Mouse (Mus musculus): ENCODE results near the gene Nf1.
"Not testable (repeated sequence)": the region's sequence is repeated elsewhere in the genome, so short reads cannot be mapped to it uniquely, and the experiment has no call there.

The Nf1 gene

GRCm38 (mm10) chr11:79339234-79339807 lies at the start of gene Nf1:
Gene Nf1, plus strand, starts transcription at chr11:79339693.
- peak; percentile 94 for DNase-seq (ENCODE audit: low spot score)

GRCm38 (mm10) chr11:79290473-79290872 lies 49.0 kb upstream of the Nf1 start:
- peak; percentile 61 for DNase-seq (ENCODE audit: low spot score)

DNA sequence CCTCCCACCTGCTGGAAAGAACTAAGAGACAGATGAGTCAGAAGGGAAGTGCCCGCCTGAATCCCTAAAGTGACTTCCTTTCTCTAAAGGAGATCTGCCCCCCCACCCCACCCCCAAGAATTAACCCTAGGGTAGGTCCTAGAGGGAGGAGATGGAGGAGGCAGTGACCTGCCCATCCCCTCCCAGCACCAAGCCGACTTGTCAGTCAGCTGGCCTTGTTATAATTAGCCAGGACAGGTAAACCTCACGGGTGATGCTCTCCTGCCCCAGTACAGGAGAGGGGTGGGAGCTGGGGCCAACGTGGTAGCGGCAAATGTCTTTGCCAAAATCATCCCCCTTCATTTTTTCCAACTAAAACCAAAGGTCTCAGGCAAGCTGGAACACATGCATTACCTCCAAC lies 47.8 kb upstream of the Nf1 start:
- no peak for DNase-seq (ENCODE audit: low spot score)

DNA sequence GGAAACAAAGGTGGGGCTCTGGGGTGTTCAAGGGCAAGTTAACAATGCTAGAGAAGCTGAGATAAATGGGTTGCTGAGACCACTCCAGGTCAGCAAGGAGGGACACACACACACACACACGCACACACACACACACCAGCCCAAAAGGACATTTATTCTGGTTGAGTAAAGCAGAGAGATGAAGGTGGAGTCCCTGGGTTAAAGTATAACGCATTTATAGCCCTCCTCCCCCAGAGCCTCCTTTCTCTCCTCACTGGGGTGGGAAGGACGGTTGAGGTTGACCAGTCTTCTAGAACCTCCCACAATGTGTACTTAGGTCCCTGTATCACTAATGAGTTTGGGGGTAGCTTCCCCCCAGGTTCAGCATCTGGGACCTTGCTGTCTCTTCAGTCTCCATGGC lies 47.4 kb upstream of the Nf1 start:
- no peak for DNase-seq (ENCODE audit: low spot score)

DNA sequence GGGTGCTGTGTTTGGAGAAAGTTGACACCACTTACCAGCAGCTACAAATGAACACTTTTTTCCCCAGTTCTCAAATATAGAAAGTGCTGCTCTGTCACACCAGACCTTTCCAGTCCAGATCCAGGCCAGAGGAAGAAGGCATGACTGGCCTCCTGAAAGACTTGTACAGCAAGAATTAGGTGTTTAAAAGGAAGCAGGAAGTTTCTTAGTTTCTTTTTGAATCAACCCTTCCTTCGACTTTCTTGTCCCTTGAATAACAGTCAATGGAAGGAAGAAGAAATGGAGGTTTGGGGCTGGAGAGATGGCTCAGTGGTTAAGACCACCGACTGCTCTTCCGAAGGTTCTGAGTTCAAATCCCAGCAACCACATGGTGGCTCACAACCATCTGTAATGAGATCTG lies 46.5 kb upstream of the Nf1 start:
- no peak for DNase-seq (ENCODE audit: low spot score)

DNA sequence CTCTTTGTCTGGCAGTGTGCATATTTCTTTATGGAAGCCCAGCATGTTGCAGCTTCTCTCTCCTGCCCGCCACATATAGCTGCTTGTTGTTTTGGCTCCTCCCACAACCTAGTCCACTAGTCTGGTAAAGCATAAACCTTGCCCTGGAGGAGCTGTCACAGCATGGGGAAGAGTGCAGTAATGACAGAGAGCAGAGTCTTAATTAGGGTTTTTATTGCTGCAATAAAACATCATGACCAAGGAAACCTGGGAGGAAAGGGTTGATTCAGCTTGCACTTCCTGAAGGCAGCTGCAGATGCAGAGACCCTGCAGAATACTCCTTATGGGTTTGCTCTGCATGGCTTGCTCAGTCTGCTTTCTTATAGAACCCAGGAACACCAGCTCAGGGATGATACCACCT lies 45.5 kb upstream of the Nf1 start:
- DNase-seq (ENCODE audit: low spot score) = no peak

GRCm38 (mm10) chr11:79296167-79296566 lies 43.3 kb upstream of the Nf1 start:
- peak; percentile 14 for DNase-seq (ENCODE audit: low spot score)

DNA sequence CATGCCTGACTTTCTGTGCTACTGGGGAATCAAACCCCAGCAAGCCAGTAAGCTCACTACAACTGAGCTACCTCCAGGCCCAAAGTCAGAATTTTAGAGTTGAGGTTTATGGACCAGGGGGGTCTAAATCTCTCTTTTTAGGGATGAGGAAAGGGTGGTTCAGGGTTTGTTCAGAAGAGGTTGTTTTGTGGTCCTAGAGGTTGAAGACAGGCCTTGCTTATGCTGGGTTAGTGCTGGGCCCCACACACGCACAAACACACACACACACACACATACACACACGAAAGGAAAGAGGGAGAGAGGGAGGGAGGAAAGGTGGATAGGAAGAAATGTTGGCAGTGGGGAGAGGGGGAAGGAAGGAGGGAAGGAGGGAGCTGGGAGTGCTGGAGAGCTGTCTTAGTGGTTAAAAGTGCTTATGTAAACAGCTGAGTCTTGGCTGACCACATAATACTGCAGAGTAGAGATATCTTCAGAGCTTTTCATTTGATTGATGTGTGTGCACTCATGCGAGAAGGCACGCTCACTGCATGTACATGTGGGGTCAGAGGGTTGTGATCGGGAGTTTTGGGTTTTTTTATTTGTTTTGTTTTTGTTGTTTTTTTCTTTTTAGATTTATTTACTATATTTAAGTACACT lies 42.5 kb upstream of the Nf1 start, which contains the start of gene Gm9964:
Gene Gm9964, minus strand, starts transcription at position 51 of the 636 bp plus-strand sequence.
- DNase-seq (ENCODE audit: low spot score) = no peak

DNA sequence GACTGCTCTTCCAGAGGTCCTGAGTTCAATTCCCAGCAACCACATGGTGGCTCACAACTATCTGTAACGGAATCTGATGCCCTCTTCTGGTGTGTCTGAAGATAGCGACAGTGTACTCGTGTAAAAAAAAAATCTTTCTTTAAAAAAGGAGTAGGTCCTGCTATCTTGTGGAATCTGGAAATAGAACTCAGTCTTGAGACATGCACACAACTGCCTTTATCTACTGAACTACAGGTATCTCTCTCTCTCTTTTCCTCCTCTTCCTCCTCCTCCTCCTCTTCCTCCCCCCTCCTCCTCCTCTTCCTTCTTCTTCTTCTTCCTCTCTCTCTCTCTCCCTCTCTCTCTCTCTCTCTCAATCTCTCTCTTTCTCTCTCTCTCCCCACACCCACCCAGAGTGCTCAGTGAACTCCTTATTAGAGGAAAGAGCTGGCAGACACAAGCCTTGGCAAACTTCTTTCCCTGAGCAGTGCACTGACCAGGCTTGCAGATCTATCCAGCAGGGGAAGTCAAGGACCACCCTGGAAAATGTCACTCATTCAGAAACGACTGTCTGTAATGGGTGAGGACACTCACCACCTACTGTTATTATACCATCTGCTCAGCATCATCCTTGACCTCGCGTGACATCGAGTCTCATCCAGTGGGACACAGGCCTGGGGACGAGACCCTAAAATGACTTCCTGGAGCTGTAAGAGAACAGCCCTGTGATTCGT lies 39.6 kb upstream of the Nf1 start:
- no peak for DNase-seq (ENCODE audit: low spot score)

- DNase-seq (ENCODE audit: low spot score) = no peak
Measured at GRCm38 (mm10) chr11:79303109-79303508, 36.4 kb upstream of the Nf1 start.

DNA sequence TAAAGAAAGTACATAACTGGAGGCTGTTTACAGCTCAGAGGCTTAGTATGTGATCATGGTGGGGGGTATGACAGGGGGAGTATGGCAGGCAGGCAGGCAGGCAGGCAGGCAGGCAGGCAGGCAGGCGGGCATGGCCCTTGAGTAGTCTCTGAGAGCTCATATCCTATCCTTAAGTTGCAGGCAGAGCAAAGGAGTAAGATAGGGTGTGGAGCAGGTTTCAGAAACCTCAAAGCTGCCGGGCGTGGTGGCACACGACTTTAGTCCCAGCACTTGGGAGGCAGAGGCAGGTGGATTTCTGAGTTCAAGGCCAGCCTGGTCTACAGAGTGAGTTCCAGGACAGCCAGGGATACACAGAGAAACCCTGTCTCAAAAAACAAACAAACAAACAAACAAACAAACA lies 35.2 kb upstream of the Nf1 start:
- not testable (repeated sequence) for DNase-seq (ENCODE audit: low spot score)

DNA sequence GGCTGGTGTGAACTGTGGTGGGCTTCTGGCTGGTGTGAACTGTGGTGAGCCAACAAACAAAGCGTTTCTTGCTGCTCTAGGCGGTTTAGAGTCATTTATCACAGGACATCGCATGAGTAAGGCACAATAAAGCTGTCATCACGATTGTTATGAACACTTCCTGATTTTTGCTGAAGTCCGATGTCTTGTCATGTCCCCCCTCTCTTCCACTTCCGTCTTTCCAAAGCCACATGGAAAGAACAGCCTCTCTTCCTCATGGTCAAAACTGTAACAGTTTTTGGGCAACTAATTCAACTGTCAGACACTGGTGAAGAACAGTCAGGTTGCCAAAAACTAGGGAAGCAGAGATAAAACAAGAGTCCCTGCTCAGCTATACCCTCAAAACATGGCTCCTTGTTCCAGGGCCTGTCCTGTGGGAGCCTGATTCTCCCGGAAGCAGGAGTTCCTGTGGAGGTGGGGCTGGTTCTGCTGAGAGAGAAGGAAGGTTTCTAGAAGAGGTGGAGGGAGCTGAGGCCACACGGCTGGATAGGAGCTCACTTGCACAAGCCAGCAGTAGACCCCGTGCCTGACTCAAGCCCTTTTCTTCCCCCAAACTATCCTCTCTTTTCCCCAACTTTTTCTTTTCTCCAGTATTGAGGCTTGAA lies 33.7 kb upstream of the Nf1 start:
- peak; percentile 33 for DNase-seq (ENCODE audit: low spot score)

DNA sequence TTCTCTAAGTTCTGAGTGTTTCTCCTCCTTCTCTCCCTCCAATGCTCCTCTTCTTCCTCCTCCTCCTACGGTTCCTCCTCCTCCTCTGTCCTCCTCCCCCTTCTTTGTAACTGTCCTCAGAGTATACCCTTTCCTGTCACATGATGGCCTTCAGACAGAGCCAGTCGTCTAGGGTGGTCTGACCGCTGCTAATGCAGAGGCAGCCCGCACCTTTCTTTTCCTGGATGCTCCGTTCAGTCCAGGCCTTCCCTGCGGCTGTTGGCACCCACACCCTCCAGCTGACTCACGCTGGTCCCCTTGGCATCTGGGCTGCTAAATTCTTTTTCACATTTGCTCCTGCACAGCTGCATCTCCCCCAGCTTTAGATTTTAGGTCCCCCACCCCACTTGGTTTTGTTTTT lies 33.0 kb upstream of the Nf1 start:
- peak; percentile 50 for DNase-seq (ENCODE audit: low spot score)

DNA sequence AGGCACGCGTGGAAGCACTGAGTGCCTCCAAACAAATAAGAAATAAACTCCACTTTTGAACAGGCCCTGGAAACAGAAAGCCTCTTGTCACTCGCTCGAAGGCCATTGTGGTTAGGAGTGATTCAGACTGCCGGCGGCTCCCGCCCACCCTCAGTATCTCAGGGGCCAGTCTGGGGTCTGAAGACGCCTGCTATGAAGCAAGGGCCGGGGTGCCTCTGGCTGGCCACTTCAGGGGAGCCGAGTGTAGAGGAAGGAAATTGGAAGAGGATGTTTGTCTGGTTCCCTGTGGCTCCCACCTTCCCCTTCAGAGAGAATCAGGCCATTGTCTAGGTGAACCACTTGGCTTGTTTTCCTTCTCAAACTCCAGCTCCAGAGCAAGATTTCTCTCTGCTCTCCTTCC lies 32.5 kb upstream of the Nf1 start:
- DNase-seq (ENCODE audit: low spot score) = peak; percentile 59

GRCm38 (mm10) chr11:79307560-79308200 lies 31.8 kb upstream of the Nf1 start:
- no peak for DNase-seq (ENCODE audit: low spot score)

DNA sequence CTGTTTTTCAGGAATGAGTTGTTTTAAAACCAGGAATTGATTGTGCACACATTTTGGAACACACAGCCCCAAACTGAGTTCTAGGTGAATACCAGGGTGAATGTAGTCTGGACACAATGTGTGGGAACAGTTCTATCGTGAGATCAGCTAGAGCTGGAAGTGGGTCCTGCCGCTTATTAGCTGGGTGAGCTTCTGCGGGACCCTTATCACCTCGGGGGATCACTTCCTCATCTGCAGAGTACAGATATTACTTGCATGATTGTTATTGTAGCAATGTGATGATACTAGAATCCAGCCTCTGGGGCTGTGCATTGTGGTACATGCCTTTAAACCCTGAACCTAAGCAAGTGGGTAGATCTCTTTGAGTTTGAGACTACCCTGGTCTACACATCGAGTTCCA lies 29.0 kb upstream of the Nf1 start:
- DNase-seq (ENCODE audit: low spot score) = no peak

DNA sequence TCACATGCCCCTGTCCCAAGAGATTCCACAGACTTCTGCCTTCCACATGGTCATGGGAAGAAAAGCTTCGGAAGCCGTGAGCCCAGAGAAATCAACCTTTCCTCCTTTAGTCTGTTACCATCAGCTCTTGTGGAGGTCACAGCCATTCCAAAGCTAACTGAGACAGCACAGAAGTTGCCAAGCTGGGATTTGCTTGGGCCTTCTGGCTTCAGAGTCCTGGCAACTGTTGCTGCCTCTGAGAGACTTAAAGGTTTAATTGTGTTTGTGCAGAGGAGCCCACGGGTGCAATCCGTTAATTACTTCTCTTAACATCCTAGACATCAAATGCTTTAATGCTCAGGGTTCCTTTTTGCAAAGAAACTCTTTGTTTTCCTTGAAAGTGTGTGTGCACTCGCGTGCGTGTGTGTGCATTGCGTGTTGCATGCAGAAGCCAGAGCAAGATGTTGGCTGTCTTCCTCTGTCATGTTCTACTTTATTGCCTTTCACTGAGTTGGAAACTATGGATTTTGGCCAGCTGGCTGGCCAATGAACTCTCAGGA lies 22.6 kb upstream of the Nf1 start:
- DNase-seq (ENCODE audit: low spot score) = no peak

DNA sequence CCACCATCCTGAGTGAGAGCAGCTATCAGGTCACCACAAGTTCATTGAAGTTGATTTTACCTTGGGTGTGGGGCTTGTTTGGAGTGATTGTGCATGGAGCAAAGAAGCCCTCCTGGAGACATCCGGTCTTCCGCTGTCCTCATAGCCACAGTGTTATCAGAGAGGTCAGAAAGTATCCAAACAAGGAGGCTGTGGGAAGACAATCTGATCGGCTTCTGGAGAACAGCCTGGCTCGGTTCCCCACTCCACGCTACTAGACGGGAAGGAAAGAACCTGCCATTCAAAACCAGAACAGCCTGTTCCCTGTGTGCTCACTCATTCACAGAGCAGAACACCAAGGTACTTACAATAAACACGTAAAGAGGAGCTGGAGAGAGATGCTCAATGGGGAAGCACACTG lies 19.7 kb upstream of the Nf1 start:
- peak; percentile 74 for DNase-seq (ENCODE audit: low spot score)

- DNase-seq (ENCODE audit: low spot score) = no peak
Measured at GRCm38 (mm10) chr11:79323985-79324685, 15.4 kb upstream of the Nf1 start.

- peak; percentile 54 for DNase-seq (ENCODE audit: low spot score)
Measured at GRCm38 (mm10) chr11:79325663-79326062, 13.8 kb upstream of the Nf1 start.

DNA sequence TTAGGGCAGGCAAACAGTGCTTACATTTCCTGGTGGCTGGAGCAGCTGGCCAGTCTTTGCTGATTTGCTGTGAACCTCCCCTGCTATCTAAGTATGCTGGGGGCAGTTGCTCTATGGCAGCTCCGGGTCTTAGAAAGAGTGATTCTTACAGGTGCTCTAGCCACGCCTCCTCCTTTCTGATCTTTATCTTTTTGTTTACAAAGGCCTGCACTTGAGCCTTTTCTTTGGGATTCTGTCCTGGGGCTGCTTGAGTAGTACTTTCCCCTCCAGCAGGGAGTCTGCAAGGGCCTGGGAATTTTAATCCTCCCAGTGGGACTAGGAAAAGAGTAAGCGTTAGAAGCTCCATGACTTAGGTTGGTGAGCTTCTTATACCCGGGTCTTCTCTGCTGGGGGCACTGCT lies 12.4 kb upstream of the Nf1 start:
- no peak for DNase-seq (ENCODE audit: low spot score)

DNA sequence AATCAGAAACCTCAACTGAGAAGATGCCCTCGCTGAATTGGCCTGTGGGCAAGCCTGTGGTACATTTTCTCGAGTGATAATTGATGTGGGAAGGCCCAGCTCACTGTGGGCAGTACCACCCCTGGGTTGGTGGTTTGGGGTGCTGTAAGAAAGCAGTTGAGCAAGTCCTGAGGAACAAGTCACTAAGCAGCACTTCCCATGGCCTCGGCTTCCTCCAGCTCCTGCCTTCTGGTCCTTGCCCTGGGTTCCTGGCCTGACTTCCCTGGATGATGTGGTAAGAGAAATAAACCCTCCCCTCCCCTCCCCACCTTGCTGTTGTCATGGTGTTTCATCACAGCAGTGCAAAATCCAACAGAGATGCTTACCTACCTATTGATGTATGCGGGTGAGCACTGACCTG lies 11.4 kb upstream of the Nf1 start:
- no peak for DNase-seq (ENCODE audit: low spot score)

Data from lung, postnatal 25 days (tissue).